Mouse (Mus musculus) splenic B cell, adult 2 months (primary cell): Measurements from ENCODE around the gene Spata31d1b.
"Not testable (repeated sequence)": the region's sequence is repeated elsewhere in the genome, so short reads cannot be mapped to it uniquely, and the experiment has no call there.

Source experiments
- DNase-seq: peaks from one replicate; pipeline ENCODE4 v3.0.0-alpha.2; 2011; ENCODE audit warnings: low read depth, low spot score
- H3K27me3 ChIP-seq: 2 replicates; pipeline ENCODE4 v1.6.1; 2012; ENCODE audit warnings: mild to moderate bottlenecking, low read length, moderate library complexity, mixed read lengths; ENCODE audit not compliant: control insufficient read depth, poor library complexity, insufficient read depth, severe bottlenecking
- H3K36me3 ChIP-seq: 2 replicates; pipeline ENCODE4 v1.6.1; 2012; ENCODE audit warnings: mild to moderate bottlenecking, low read length, moderate library complexity, mixed read lengths; ENCODE audit not compliant: control insufficient read depth, poor library complexity, insufficient read depth, severe bottlenecking

The Spata31d1b gene

GRCm38 (mm10) chr13:59719475-59719874 lies 7.4 kb downstream of the Spata31d1b start:
- Histone ChIP-seq H3K36me3 (no peaks in the 10 kb centered on the region), H3K27me3 (no peaks in the 10 kb centered on the region)
- DNase-seq: no peak

DNA sequence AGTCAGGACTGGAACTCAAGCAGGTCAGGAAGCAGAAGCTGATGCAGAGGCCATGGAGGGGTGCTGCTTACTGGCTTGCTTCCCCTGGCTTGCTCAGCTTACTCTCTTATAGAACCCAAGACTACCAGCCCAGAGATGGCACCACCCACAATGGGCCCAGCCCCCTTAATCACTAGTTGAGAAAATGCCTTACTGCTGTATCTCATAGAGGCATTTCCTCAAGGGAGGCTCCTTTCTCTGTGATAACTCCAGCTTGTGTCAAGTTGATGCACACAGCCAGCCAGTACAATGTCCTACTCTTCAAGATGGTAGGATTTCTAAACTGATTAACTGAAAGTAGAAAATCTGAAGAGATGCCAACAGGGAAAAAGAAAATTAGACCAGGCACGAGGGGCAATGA lies 10.0 kb downstream of the Spata31d1b start:
- H3K36me3 ChIP-seq, H3K27me3 ChIP-seq, DNase-seq: not testable (repeated sequence)

- DNase-seq: no peak
- H3K27me3 ChIP-seq: no peaks in the 10 kb centered on the region
- H3K36me3 ChIP-seq: no peaks in the 10 kb centered on the region
These were observed 14.2 kb downstream of the Spata31d1b start for GRCm38 (mm10) chr13:59726139-59726867.

GRCm38 (mm10) chr13:59728378-59729093 lies 16.5 kb downstream of the Spata31d1b start:
- no peaks in the 10 kb centered on the region for H3K36me3 ChIP-seq
- DNase-seq: peak; percentile 89
- no peaks in the 10 kb centered on the region for H3K27me3 ChIP-seq

- H3K27me3 ChIP-seq: no peaks in the 10 kb centered on the region
- DNase-seq: no peak
- H3K36me3 ChIP-seq: no peaks in the 10 kb centered on the region
These were observed 19.6 kb downstream of the Spata31d1b start, which contains the start of gene Spata31d1d for GRCm38 (mm10) chr13:59731652-59732051. Gene Spata31d1d (minus strand): TSS chr13:59731752.

DNA sequence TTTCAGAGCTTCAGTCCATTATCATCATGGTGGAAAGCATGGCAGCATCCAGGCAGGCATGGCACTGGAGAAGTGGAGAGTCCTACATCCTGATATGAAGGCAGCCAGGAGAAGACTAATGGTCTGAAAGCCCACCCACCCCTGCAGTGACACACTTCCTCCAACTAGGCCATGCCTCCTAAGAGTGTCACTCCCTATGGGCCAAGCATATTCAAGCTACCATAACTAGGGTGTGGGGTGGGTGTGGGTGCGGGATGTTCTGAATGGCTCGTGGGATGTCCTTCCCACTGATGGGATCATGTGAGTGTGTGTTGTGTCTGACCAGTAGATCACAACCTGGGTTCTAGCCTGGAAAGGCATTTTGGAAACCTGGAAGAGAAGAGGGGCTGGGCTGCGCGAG lies 21.9 kb downstream of the Spata31d1b start:
- no peak for DNase-seq
- H3K27me3 ChIP-seq: no peaks in the 10 kb centered on the region
- H3K36me3 ChIP-seq: no peaks in the 10 kb centered on the region

- not testable (repeated sequence) for H3K27me3 ChIP-seq, DNase-seq, H3K36me3 ChIP-seq
These were observed 22.3 kb downstream of the Spata31d1b start for GRCm38 (mm10) chr13:59734347-59734746.

GRCm38 (mm10) chr13:59735190-59735589 lies 23.1 kb downstream of the Spata31d1b start:
- no peak for DNase-seq

GRCm38 (mm10) chr13:59738455-59738854 lies 26.4 kb downstream of the Spata31d1b start:
- Histone ChIP-seq H3K36me3 (no peaks in the 10 kb centered on the region), H3K27me3 (no peaks in the 10 kb centered on the region)

More at GRCm38 (mm10) chr13:59735190-59735589, 23.1 kb downstream of the Spata31d1b start:
- no peaks in the 10 kb centered on the region for H3K27me3 ChIP-seq
- no peaks in the 10 kb centered on the region for H3K36me3 ChIP-seq

DNA sequence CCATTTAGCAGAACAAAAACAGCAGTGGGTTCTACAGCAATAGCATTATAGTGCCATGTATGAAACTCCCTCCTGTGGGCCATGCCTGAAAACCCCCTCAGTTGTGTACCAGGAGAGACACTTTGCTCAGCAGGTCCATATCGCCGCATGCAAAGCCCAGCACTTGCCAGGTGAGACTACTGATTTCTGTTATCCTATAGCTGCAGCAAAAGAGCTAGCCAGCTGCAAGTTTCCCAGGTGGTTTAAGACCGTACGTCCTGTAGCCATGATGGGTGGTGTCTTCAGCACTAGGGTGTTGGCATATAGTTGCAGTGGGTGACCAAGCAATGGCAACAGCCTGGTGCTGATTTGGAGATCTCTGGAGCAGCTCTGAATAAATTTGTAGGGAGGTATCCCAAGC lies 27.3 kb downstream of the Spata31d1b start:
- no peaks in the 10 kb centered on the region for H3K27me3 ChIP-seq
- no peak for DNase-seq
- no peaks in the 10 kb centered on the region for H3K36me3 ChIP-seq

More at GRCm38 (mm10) chr13:59738455-59738854, 26.4 kb downstream of the Spata31d1b start:
- DNase-seq: no peak

DNA sequence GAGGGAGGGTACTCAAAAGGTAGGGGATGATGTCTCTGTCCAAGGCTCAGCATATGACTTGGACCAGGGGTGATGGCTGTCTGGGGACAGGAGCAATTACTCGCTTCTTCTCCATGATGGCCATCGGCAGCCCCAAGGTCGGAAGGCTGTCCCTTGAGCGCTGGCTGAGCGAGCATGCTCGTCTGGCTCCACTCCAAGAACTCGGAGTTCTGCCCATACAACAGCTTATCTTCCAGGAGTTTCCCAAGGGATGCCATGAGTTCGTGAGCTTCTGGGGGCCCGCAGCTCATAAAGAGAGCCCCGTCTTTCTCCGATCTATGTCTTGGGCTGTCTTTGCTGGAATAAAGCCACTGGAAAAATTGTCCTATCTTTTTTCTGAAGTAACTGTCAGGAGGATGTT lies 29.0 kb downstream of the Spata31d1b start:
- no peaks in the 10 kb centered on the region for H3K27me3 ChIP-seq

GRCm38 (mm10) chr13:59741697-59742096 lies 29.6 kb downstream of the Spata31d1b start:
- peak; percentile 32 for DNase-seq
- Histone ChIP-seq H3K27me3 (no peaks in the 10 kb centered on the region), H3K36me3 (no peaks in the 10 kb centered on the region)

More for the DNA sequence above, 29.0 kb downstream of the Spata31d1b start:
- no peak for DNase-seq
- no peaks in the 10 kb centered on the region for H3K36me3 ChIP-seq

GRCm38 (mm10) chr13:59745462-59745861 lies 33.4 kb downstream of the Spata31d1b start:
- Histone ChIP-seq H3K36me3 (no peaks in the 10 kb centered on the region), H3K27me3 (no peaks in the 10 kb centered on the region)
- no peak for DNase-seq

GRCm38 (mm10) chr13:59746164-59746563 lies 34.1 kb downstream of the Spata31d1b start:
- DNase-seq: no peak
- no peaks in the 10 kb centered on the region for H3K27me3 ChIP-seq
- H3K36me3 ChIP-seq: no peaks in the 10 kb centered on the region

DNA sequence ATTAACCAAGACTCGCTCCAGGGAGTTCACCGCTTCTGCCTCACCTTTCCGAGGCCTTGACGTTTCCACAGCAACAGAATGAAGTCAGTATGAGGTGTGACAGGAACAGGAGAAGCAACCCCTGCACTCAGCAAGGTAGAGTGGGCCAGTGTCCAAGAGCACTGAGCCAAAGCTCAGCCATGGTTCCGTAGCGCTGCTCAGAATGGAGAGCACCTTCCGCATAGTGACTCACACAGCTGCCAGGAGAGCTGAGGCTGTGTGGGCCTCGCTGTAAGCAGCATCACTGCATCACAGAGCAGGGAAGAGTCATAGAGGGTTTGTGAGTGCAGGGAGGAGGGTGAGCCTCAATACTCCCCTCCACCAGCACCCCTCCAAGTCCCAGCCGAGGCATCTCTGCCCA lies 34.6 kb downstream of the Spata31d1b start, which contains the start of gene 1700014D04Rik:
1700014D04Rik (minus strand) TSS at position 42 of the 400 bp plus-strand sequence.
- no peak for DNase-seq
- Histone ChIP-seq H3K27me3 (no peaks in the 10 kb centered on the region), H3K36me3 (no peaks in the 10 kb centered on the region)
